Mouse (Mus musculus) cortical plate, adult 2 months (tissue): Measurements from ENCODE around the gene Gm12355.
"Not testable (repeated sequence)": the region's sequence is repeated elsewhere in the genome, so short reads cannot be mapped to it uniquely, and the experiment has no call there.

Experiments
- CTCF ChIP-seq: fragments of 200-500 bp; IDR thresholded peaks from 2 replicates; pipeline ENCODE4 v1.5.1; 2011; ENCODE audit warnings: mild to moderate bottlenecking, control low read depth, low read length; ENCODE audit not compliant: insufficient read depth; ENCODE audit errors: extremely low read depth
- POLR2A ChIP-seq: fragments of 200-500 bp; IDR thresholded peaks from 2 replicates; pipeline ENCODE4 v1.6.1; 2011; ENCODE audit warnings: mild to moderate bottlenecking, low read length, control low read depth; ENCODE audit not compliant: insufficient read depth; ENCODE audit errors: extremely low read depth

GRCm38 (mm10) chr11:98604911-98605310 is 20.6 kb downstream of the Gm12355 start:
- TF ChIP-seq POLR2A, CTCF: not testable (repeated sequence)
